11 mouse cellular contexts compared by ENCODE assay signal in the genomic region with DNA sequence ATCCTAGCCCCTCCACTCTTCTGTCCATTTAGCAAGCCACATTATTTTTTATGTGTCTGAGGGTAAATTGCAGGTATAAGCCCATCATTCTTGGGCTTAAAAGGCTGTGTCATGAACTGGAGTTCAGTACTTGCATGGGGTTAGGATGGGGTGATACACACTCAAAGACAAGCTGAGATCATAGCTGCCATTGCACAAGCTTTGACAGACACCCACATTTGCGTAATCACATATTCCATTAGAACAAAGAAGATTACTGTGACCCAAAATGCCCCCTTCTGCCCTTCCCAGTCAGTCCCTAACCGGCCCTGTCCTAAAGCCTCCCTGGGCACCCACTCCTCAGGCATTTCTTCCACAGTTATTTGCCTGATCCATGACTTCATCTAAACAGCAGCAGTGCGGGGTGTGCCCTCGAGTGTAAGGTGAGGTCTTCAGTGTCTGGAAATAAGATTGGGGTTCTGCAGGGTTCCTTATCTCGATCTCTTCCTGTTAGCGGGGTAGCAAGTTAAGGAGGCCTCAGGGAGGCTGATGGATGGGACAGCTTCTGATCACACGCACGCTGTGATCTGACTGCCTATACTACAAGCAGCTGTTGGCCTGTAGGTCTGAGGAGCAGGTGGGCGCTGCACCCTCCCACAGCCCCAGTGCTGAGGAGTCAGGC. TPM values are rescaled to one million over a fixed set of nuclear protein-coding genes. Genes with fewer than 3 reads are reported as not detected.
DNase-seq lines count a peak whose midpoint lies in the region; ATAC-seq and TF ChIP-seq lines count a peak whose summit lies in the region.
"Had no signal": no experiment of that assay in that cellular context is flagged by ENCODE, and none has a peak within 500 bp of the region (broad histone marks: within the 10 kb centered on the region; RNA-seq: fewer than 3 reads in every experiment).

No protein-coding gene starts in this region.

- H3K9ac ChIP-seq in heart, adult 2 months (ENCODE audit: low read depth, low read length): no peak overlapping the region; the same call in 1 of the 2 replicates
- H3K9ac ChIP-seq in lung, postnatal 0 days (replicated peaks; ENCODE audit: low read depth): no peak overlapping the region
- no peak overlapping the region for H3K9ac ChIP-seq in liver, embryonic 15.5 days

- DNase-seq in heart, adult 2 months: no peak
- DNase-seq in heart, postnatal 4 days: no peak
- DNase-seq in lung, postnatal 0 days (ENCODE audit: low spot score): peak; percentile 70
- no peak for DNase-seq in lung, postnatal 14 days
- DNase-seq in embryo, embryonic 9.5 days (ENCODE audit: extremely low spot score): no peak
- no peak for DNase-seq in testis, postnatal 14 days (ENCODE audit: low spot score)
- DNase-seq: cerebellum, postnatal 36 days; right cerebral cortex, postnatal 4 days; thymus, adult 2 months had no signal

- H3K4me3 ChIP-seq in heart, adult 2 months: no peak overlapping the region
- H3K4me3 ChIP-seq in lung, postnatal 0 days (ENCODE audit: low read depth, low read length): no peak overlapping the region
- no peak overlapping the region for H3K4me3 ChIP-seq in cortical plate, adult 2 months (ENCODE audit: insufficient read depth, low read length)
- no peak overlapping the region for H3K4me3 ChIP-seq in liver, embryonic 15.5 days (replicated peaks)

- H3K4me2 ChIP-seq in lung, postnatal 0 days (replicated peaks; ENCODE audit: low read depth, low read length): no peak overlapping the region
- H3K4me2 ChIP-seq in liver, embryonic 15.5 days: no peak overlapping the region

- no peak for TF ChIP-seq CTCF in heart, adult 2 months (IDR thresholded peaks at IDR 0.05)
- TF ChIP-seq CTCF in lung, postnatal 0 days (IDR thresholded peaks at IDR 0.05): no peak
- no peak for TF ChIP-seq CTCF in cortical plate, adult 2 months (IDR thresholded peaks at IDR 0.05; ENCODE audit: extremely low read depth, insufficient read depth, low read length)

- H3K9me3 ChIP-seq in lung, postnatal 0 days (ENCODE audit: low read length): no peaks in the 10 kb centered on the region
- H3K9me3 ChIP-seq in liver, embryonic 15.5 days (replicated peaks): no peaks in the 10 kb centered on the region

- no peaks in the 10 kb centered on the region for H3K27me3 ChIP-seq in heart, adult 2 months (ENCODE audit: control insufficient read depth, insufficient read depth, low read length)
- no peaks in the 10 kb centered on the region for H3K27me3 ChIP-seq in lung, postnatal 0 days (replicated peaks; ENCODE audit: insufficient read depth, low read length)
- H3K27me3 ChIP-seq in liver, embryonic 15.5 days: no peaks in the 10 kb centered on the region

- intact Hi-C loops in heart, adult 2 months (cut with DNase I): loop anchor here (5.0 kb wide), 1 partner anchor 34 kb away; no protein-coding TSS in a partner anchor

- H3K27ac ChIP-seq in heart, adult 2 months: peak overlapping the region; percentile 87
- H3K27ac ChIP-seq in lung, postnatal 0 days (ENCODE audit: low read length): peak overlapping the region; percentile 75; the same call in 1 of the 2 replicates
- H3K27ac ChIP-seq in cortical plate, adult 2 months (ENCODE audit: insufficient read depth, low read length): peak overlapping the region; percentile 83
- H3K27ac ChIP-seq in liver, embryonic 15.5 days (replicated peaks): no peak overlapping the region

- ATAC-seq in lung, postnatal 0 days: no peak
- peak; percentile 18; the same call in 1 of the 2 replicates for ATAC-seq in liver, embryonic 15.5 days (ENCODE audit: insufficient read depth)

- 43% methylated on average over 9 of the region's 9 CpGs for WGBS in heart, adult 2 months
- 47% methylated on average over 9 of the region's 9 CpGs for WGBS in lung, postnatal 0 days
- 32% methylated on average over 9 of the region's 9 CpGs for WGBS in liver, embryonic 15.5 days (ENCODE audit: insufficient replicate concordance)

- peaks cover 63% of the 10 kb centered on the region for H3K4me1 ChIP-seq in heart, adult 2 months (ENCODE audit: control insufficient read depth, insufficient read depth, low read length)
- H3K4me1 ChIP-seq in lung, postnatal 0 days (ENCODE audit: insufficient read depth, low read depth, low read length): peaks cover 48% of the 10 kb centered on the region
- H3K4me1 ChIP-seq in cortical plate, adult 2 months (ENCODE audit: control insufficient read depth, insufficient read depth, low read length): peaks cover 22% of the 10 kb centered on the region
- peaks cover 35% of the 10 kb centered on the region for H3K4me1 ChIP-seq in liver, embryonic 15.5 days (replicated peaks)

- TF ChIP-seq POLR2A in heart, adult 2 months (IDR thresholded peaks at IDR 0.05; ENCODE audit: insufficient read depth, low read depth, low read length): no peak
- TF ChIP-seq POLR2A in cortical plate, adult 2 months (IDR thresholded peaks at IDR 0.05; ENCODE audit: extremely low read depth, insufficient read depth, low read length): no peak

- TF ChIP-seq EP300 in heart, adult 2 months (IDR thresholded peaks at IDR 0.05; ENCODE audit: insufficient read depth, low read depth, low read length): no peak
- TF ChIP-seq EP300 in lung, postnatal 0 days (IDR thresholded peaks at IDR 0.05): 0 out of 2 replicates have a peak, but pooled peaks have one; percentile 18

- peaks cover 23% of the 10 kb centered on the region for H3K36me3 ChIP-seq in heart, adult 2 months (ENCODE audit: control insufficient read depth, insufficient read depth, low read length)
- H3K36me3 ChIP-seq in lung, postnatal 0 days (ENCODE audit: insufficient read depth, low read length): no peaks in the 10 kb centered on the region
- H3K36me3 ChIP-seq in liver, embryonic 15.5 days (replicated peaks): 0 out of 2 replicates have a peak, but pooled peaks cover 3% of the 10 kb centered on the region

- H3K79me2 ChIP-seq in heart, adult 2 months (replicated peaks; ENCODE audit: control insufficient read depth, insufficient read depth, low read length): peaks cover 6% of the 10 kb centered on the region; the same call in 1 of the 2 replicates

RNA-seq across cellular contexts. Expression of a gene that starts 49.0 kb away (rescaled TPM):
- total RNA-seq in heart, adult 2 months (2021): not detected
- 1.4 and 1.8 TPM in 2 replicates for polyA plus RNA-seq in heart, adult 2 months (2012; rRNA removed)
- under 1 TPM in 1 of 2 experiments, not detected in 1; 0.14 TPM for total RNA-seq in heart, postnatal 4 days (2021)
- 6.0 and 7.1 TPM in 2 replicates for polyA plus RNA-seq in lung, postnatal 0 days (2015; fragmentation: Nextera tagmentation; extraction: Ambion mirVana)
- polyA plus RNA-seq in cortical plate, adult 2 months (2012; rRNA removed): 0.30 and 0.44 TPM in 2 replicates
- 0.17 and 0.18 TPM in 2 replicates for polyA plus RNA-seq in liver, embryonic 15.5 days (2015; fragmentation: Nextera tagmentation; extraction: Ambion mirVana)
